Mouse (Mus musculus) heart, embryonic 12.5 days (tissue): ENCODE measurements at regions not wholly inside any gene's neighbourhood (a gene's known extent, or its start where the extent isn't known, plus 50 kb on each side); places are given as distances from the start of the nearest gene placed in this dataset.

ENCODE experiments used
- ATAC-seq: fragments of 200-750 bp; cut with Nextera tagmentation; 2 replicates; pipeline ENCODE4 v1.8.0; 2017; ENCODE audit warnings: moderate TSS enrichment, moderate library complexity; ENCODE audit not compliant: insufficient number of reproducible peaks, low FRiP score
- H3K27ac ChIP-seq: fragments of 300-500 bp; sonication (generic); 2 replicates; pipeline ENCODE4 v1.5.1; 2016; ENCODE audit warnings: mild to moderate bottlenecking, moderate library complexity; ENCODE audit not compliant: poor library complexity, severe bottlenecking
- H3K27me3 ChIP-seq: fragments of 300-500 bp; sonication (generic); replicated peaks from 2 replicates; pipeline ENCODE4 v1.6.1; 2016; ENCODE audit warnings: mild to moderate bottlenecking, moderate library complexity
- H3K36me3 ChIP-seq: fragments of 300-500 bp; sonication (generic); 2 replicates; pipeline ENCODE4 v1.6.1; 2016; ENCODE audit warnings: mild to moderate bottlenecking, moderate library complexity
- H3K4me1 ChIP-seq: fragments of 300-500 bp; sonication (generic); replicated peaks from 2 replicates; pipeline ENCODE4 v1.6.1; 2016; ENCODE audit warnings: mild to moderate bottlenecking
- H3K4me2 ChIP-seq: fragments of 300-500 bp; sonication (generic); 2 replicates; pipeline ENCODE4 v1.6.1; 2016; ENCODE audit warnings: mild to moderate bottlenecking, moderate library complexity
- H3K4me3 ChIP-seq: fragments of 300-500 bp; sonication (generic); 2 replicates; pipeline ENCODE4 v1.5.1; 2016; ENCODE audit warnings: mild to moderate bottlenecking
- H3K9ac ChIP-seq: fragments of 300-500 bp; sonication (generic); 2 replicates; pipeline ENCODE4 v1.6.1; 2016; ENCODE audit warnings: mild to moderate bottlenecking, moderate library complexity
- H3K9me3 ChIP-seq: fragments of 300-500 bp; sonication (generic); replicated peaks from 2 replicates; pipeline ENCODE4 v1.6.1; 2016; ENCODE audit warnings: mild to moderate bottlenecking, moderate library complexity
- WGBS: fragments of 180-500 bp; shearing (Covaris S2); methylation state at CpG from one replicate; pipeline ENCODE4 v1.1.7; 2016; 5-methylcytosine and 5-hydroxymethylcytosine counted together

- H3K4me1 ChIP-seq, result no peaks in the 10 kb centered on the region
These were observed 100.2 kb upstream of the Dynlrb2 start for GRCm38 (mm10) chr8:116404571-116404970.

GRCm38 (mm10) chr8:116403366-116403765 is 101.4 kb upstream of the Dynlrb2 start:
- Histone ChIP-seq H3K9me3 (no peaks in the 10 kb centered on the region), H3K36me3 (no peaks in the 10 kb centered on the region), H3K4me2 (no peak overlapping the region), H3K4me1 (no peaks in the 10 kb centered on the region), H3K9ac (no peak overlapping the region), H3K27ac (no peak overlapping the region), H3K27me3 (no peaks in the 10 kb centered on the region), H3K4me3 (no peak overlapping the region)
- ATAC-seq, result no peak
- 74% methylated on average over 5 of the region's 5 CpGs for WGBS

More at GRCm38 (mm10) chr8:116404571-116404970, 100.2 kb upstream of the Dynlrb2 start:
- Histone ChIP-seq H3K4me3 (no peak overlapping the region), H3K36me3 (no peaks in the 10 kb centered on the region), H3K27me3 (no peaks in the 10 kb centered on the region), H3K9ac (no peak overlapping the region), H3K4me2 (no peak overlapping the region), H3K27ac (no peak overlapping the region), H3K9me3 (no peaks in the 10 kb centered on the region)
- ATAC-seq, result no peak

- no peak overlapping the region for H3K9ac ChIP-seq
- no peaks in the 10 kb centered on the region for H3K4me1 ChIP-seq
- ATAC-seq, result no peak
- no peak overlapping the region for H3K4me3 ChIP-seq
- peaks cover 5% of the 10 kb centered on the region for H3K9me3 ChIP-seq
- 68% methylated on average over 2 of the region's 2 CpGs for WGBS
- H3K36me3 ChIP-seq, result no peaks in the 10 kb centered on the region
- H3K4me2 ChIP-seq, result no peak overlapping the region
- no peaks in the 10 kb centered on the region for H3K27me3 ChIP-seq
- no peak overlapping the region for H3K27ac ChIP-seq
These were observed 105.3 kb upstream of the Dynlrb2 start for GRCm38 (mm10) chr8:116399452-116399851.

- Histone ChIP-seq H3K36me3 (no peaks in the 10 kb centered on the region), H3K9me3 (peaks cover 7% of the 10 kb centered on the region), H3K9ac (no peak overlapping the region), H3K27ac (no peak overlapping the region), H3K4me3 (no peak overlapping the region), H3K4me2 (no peak overlapping the region), H3K4me1 (no peaks in the 10 kb centered on the region), H3K27me3 (no peaks in the 10 kb centered on the region)
- no peak for ATAC-seq
- 77% methylated on average over 11 of the region's 11 CpGs for WGBS
These were observed 106.1 kb upstream of the Dynlrb2 start for GRCm38 (mm10) chr8:116398565-116399205.

- Histone ChIP-seq H3K27me3 (no peaks in the 10 kb centered on the region), H3K4me3 (no peak overlapping the region), H3K4me1 (peaks cover 4% of the 10 kb centered on the region; the same call in 1 of the 2 replicates), H3K36me3 (no peaks in the 10 kb centered on the region), H3K9ac (no peak overlapping the region), H3K4me2 (no peak overlapping the region), H3K9me3 (peaks cover under 1% of the 10 kb centered on the region; the same call in 1 of the 2 replicates), H3K27ac (no peak overlapping the region)
- ATAC-seq, result no peak
- WGBS, result 90% methylated on average over 23 of the region's 23 CpGs
These were observed 119.4 kb upstream of the Dynlrb2 start for GRCm38 (mm10) chr8:116385193-116385955.

- no peak overlapping the region for H3K4me3 ChIP-seq
- WGBS, result 71% methylated on average over 15 of the region's 15 CpGs
- no peaks in the 10 kb centered on the region; the same call in 1 of the 2 replicates for H3K9me3 ChIP-seq
- ATAC-seq, result no peak
- peaks cover 12% of the 10 kb centered on the region; the same call in 1 of the 2 replicates for H3K4me1 ChIP-seq
- H3K4me2 ChIP-seq, result no peak overlapping the region
- H3K27ac ChIP-seq, result no peak overlapping the region
- no peaks in the 10 kb centered on the region for H3K36me3 ChIP-seq
- H3K27me3 ChIP-seq, result no peaks in the 10 kb centered on the region
- no peak overlapping the region for H3K9ac ChIP-seq
These were observed 120.2 kb upstream of the Dynlrb2 start for GRCm38 (mm10) chr8:116384418-116385089.

GRCm38 (mm10) chr8:116383495-116384417 is 121.0 kb upstream of the Dynlrb2 start:
- H3K4me1 ChIP-seq, result peaks cover 14% of the 10 kb centered on the region; the same call in 1 of the 2 replicates
- no peak overlapping the region for H3K4me2 ChIP-seq
- H3K27ac ChIP-seq, result no peak overlapping the region
- ATAC-seq, result no peak
- no peak overlapping the region for H3K4me3 ChIP-seq
- WGBS, result 37% methylated on average over 12 of the region's 14 CpGs
- H3K27me3 ChIP-seq, result no peaks in the 10 kb centered on the region
- H3K9ac ChIP-seq, result no peak overlapping the region
- no peaks in the 10 kb centered on the region for H3K36me3 ChIP-seq
- H3K9me3 ChIP-seq, result no peaks in the 10 kb centered on the region

- Histone ChIP-seq H3K4me2 (no peak overlapping the region), H3K4me3 (no peak overlapping the region), H3K9me3 (no peaks in the 10 kb centered on the region), H3K27me3 (no peaks in the 10 kb centered on the region), H3K9ac (no peak overlapping the region), H3K27ac (no peak overlapping the region), H3K4me1 (peaks cover 14% of the 10 kb centered on the region; the same call in 1 of the 2 replicates), H3K36me3 (no peaks in the 10 kb centered on the region)
- 73% methylated on average over 8 of the region's 8 CpGs for WGBS
- no peak for ATAC-seq
These were observed 121.7 kb upstream of the Dynlrb2 start for GRCm38 (mm10) chr8:116383036-116383435.

- H3K4me3 ChIP-seq, result no peak overlapping the region
- no peak for ATAC-seq
- no peak overlapping the region for H3K4me2 ChIP-seq
- no peaks in the 10 kb centered on the region for H3K9me3 ChIP-seq
- peaks cover 14% of the 10 kb centered on the region; the same call in 1 of the 2 replicates for H3K4me1 ChIP-seq
- no peak overlapping the region for H3K27ac ChIP-seq
- no peaks in the 10 kb centered on the region for H3K36me3 ChIP-seq
- H3K9ac ChIP-seq, result no peak overlapping the region
- H3K27me3 ChIP-seq, result no peaks in the 10 kb centered on the region
- WGBS, result 73% methylated on average over 4 of the region's 4 CpGs
These were observed 124.2 kb upstream of the Dynlrb2 start for GRCm38 (mm10) chr8:116380601-116381000.

- H3K4me2 ChIP-seq, result no peak overlapping the region
- no peaks in the 10 kb centered on the region for H3K36me3 ChIP-seq
- peaks cover 14% of the 10 kb centered on the region; the same call in 1 of the 2 replicates for H3K4me1 ChIP-seq
- no peaks in the 10 kb centered on the region for H3K9me3 ChIP-seq
- ATAC-seq, result no peak
- H3K9ac ChIP-seq, result no peak overlapping the region
- H3K27ac ChIP-seq, result no peak overlapping the region
- no peak overlapping the region for H3K4me3 ChIP-seq
- 49% methylated on average over 3 of the region's 3 CpGs for WGBS
- no peaks in the 10 kb centered on the region; the same call in 1 of the 2 replicates for H3K27me3 ChIP-seq
These were observed 124.9 kb upstream of the Dynlrb2 start for GRCm38 (mm10) chr8:116379851-116380250.
